Comparison of ENCODE assay signal across 22 mouse cellular contexts in the genomic region with DNA sequence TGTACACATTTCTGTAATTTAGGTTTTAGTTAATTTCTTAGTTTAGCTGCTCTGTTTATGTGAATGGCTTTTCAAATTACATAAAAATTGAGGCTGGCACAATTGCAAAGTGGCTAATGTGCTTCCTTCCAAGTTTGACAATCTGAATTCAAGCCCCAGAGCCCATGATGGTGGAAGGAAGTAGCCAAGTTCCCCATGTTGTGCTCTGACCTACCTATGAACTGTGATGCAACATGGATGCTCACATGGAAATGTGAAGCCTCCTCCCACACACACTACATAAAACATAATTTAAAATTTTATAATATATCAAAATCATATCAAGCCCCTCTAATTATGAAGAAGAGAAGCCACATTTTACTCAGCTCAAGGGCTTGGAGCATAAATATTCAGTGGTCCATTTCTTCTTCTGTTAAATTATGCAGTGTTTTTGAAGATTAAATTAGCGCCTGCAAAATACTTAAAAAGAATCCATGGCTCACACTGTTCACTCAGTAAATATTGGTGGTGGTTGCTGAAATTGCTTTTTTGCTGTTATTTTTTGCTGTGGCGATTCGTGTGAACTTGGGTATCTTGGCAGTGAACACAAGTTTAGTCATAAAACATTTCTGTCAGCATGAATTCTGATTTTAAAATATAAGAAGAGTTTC.
DNase-seq lines count a peak whose midpoint lies in the region; ATAC-seq lines count a peak whose summit lies in the region.
"Had no signal": no experiment of that assay in that cellular context is flagged by ENCODE, and none has a peak within 500 bp of the region (broad histone marks: within the 10 kb centered on the region; RNA-seq: fewer than 3 reads in every experiment).

No protein-coding gene starts in this region.

- no peak for DNase-seq in frontal cortex, postnatal 25 days (ENCODE audit: low spot score in 2 of 2)
- DNase-seq in midbrain, embryonic 11.5 days (ENCODE audit: low spot score, missing footprints) = no peak
- peak; percentile 39 for DNase-seq in telencephalon, adult 2 months (ENCODE audit: low read depth, low spot score)
- no peak for DNase-seq in ovary, postnatal 36 days (ENCODE audit: low spot score)
- DNase-seq: adrenal gland, postnatal 25 days; cerebellum, adult 2 months; gastrocnemius, postnatal 14 days; heart, adult 18-20 months; heart, postnatal 36 days; lung, postnatal 14 days; spleen, adult 18-20 months; thymus, postnatal 4 days had no signal

- no peaks in the 10 kb centered on the region for H3K27me3 ChIP-seq in midbrain, embryonic 16.5 days (ENCODE audit: control insufficient read depth, insufficient read depth, low read depth, low read length)
- H3K27me3 ChIP-seq in midbrain, embryonic 11.5 days (ENCODE audit: control insufficient read depth, insufficient read depth, low read length) = no peaks in the 10 kb centered on the region
- H3K27me3 ChIP-seq in forebrain, embryonic 12.5 days = no peaks in the 10 kb centered on the region
- H3K27me3 ChIP-seq in kidney, embryonic 15.5 days = no peaks in the 10 kb centered on the region
- H3K27me3 ChIP-seq: heart, embryonic 13.5 days; intestine, embryonic 15.5 days; limb, embryonic 15.5 days; neural tube, embryonic 13.5 days had no signal

- H3K9me3 ChIP-seq in midbrain, embryonic 16.5 days (replicated peaks; ENCODE audit: control insufficient read depth, low read length, poor library complexity, severe bottlenecking) = no peaks in the 10 kb centered on the region
- no peaks in the 10 kb centered on the region for H3K9me3 ChIP-seq in midbrain, embryonic 11.5 days (ENCODE audit: control insufficient read depth, low read length)
- H3K9me3 ChIP-seq in forebrain, embryonic 12.5 days = no peaks in the 10 kb centered on the region
- H3K9me3 ChIP-seq in kidney, embryonic 15.5 days (replicated peaks) = no peaks in the 10 kb centered on the region
- H3K9me3 ChIP-seq: heart, embryonic 13.5 days; intestine, embryonic 15.5 days; limb, embryonic 15.5 days; neural tube, embryonic 13.5 days had no signal

- WGBS in midbrain, embryonic 16.5 days = 50% methylated on average over 3 of the region's 3 CpGs
- WGBS in midbrain, embryonic 11.5 days = 80% methylated on average over 3 of the region's 3 CpGs
- WGBS in forebrain, embryonic 12.5 days = 60% methylated on average over 3 of the region's 3 CpGs
- 72% methylated on average over 3 of the region's 3 CpGs for WGBS in kidney, embryonic 15.5 days

- no peaks in the 10 kb centered on the region for H3K36me3 ChIP-seq in midbrain, embryonic 16.5 days (ENCODE audit: control insufficient read depth, insufficient read depth, low read length)
- H3K36me3 ChIP-seq in midbrain, embryonic 11.5 days (ENCODE audit: control insufficient read depth, insufficient read depth, low read length) = no peaks in the 10 kb centered on the region
- no peaks in the 10 kb centered on the region for H3K36me3 ChIP-seq in forebrain, embryonic 12.5 days (replicated peaks)
- H3K36me3 ChIP-seq in kidney, embryonic 15.5 days = no peaks in the 10 kb centered on the region
- H3K36me3 ChIP-seq: G1E; heart, embryonic 13.5 days; intestine, embryonic 15.5 days; limb, embryonic 15.5 days; neural tube, embryonic 13.5 days had no signal

- H3K4me1 ChIP-seq in midbrain, embryonic 16.5 days (ENCODE audit: control insufficient read depth, insufficient read depth, low read length) = no peaks in the 10 kb centered on the region
- no peaks in the 10 kb centered on the region for H3K4me1 ChIP-seq in midbrain, embryonic 11.5 days (ENCODE audit: control insufficient read depth, insufficient read depth, low read length)
- peaks cover 9% of the 10 kb centered on the region; the same call in 1 of the 2 replicates for H3K4me1 ChIP-seq in forebrain, embryonic 12.5 days
- no peaks in the 10 kb centered on the region for H3K4me1 ChIP-seq in kidney, embryonic 15.5 days
- H3K4me1 ChIP-seq: heart, embryonic 13.5 days; intestine, embryonic 15.5 days; limb, embryonic 15.5 days; neural tube, embryonic 13.5 days had no signal

- H3K27ac ChIP-seq in midbrain, embryonic 16.5 days (ENCODE audit: low read length) = no peak overlapping the region
- H3K27ac ChIP-seq in midbrain, embryonic 11.5 days (ENCODE audit: low read depth, low read length) = no peak overlapping the region
- 0 out of 2 replicates have a peak overlapping the region, but pooled peaks have one; percentile 63 for H3K27ac ChIP-seq in forebrain, embryonic 12.5 days
- no peak overlapping the region for H3K27ac ChIP-seq in kidney, embryonic 15.5 days
- H3K27ac ChIP-seq: heart, embryonic 13.5 days; hindbrain, embryonic 14.5 days; intestine, embryonic 15.5 days; limb, embryonic 15.5 days; neural tube, embryonic 13.5 days had no signal

- H3K4me2 ChIP-seq in midbrain, embryonic 16.5 days (ENCODE audit: low read length) = no peak overlapping the region
- H3K4me2 ChIP-seq in midbrain, embryonic 11.5 days = no peak overlapping the region
- H3K4me2 ChIP-seq in forebrain, embryonic 12.5 days = no peak overlapping the region
- no peak overlapping the region for H3K4me2 ChIP-seq in kidney, embryonic 15.5 days
- H3K4me2 ChIP-seq: heart, embryonic 13.5 days; hindbrain, embryonic 14.5 days; intestine, embryonic 15.5 days; limb, embryonic 15.5 days; neural tube, embryonic 13.5 days had no signal

- no peak overlapping the region for H3K9ac ChIP-seq in midbrain, embryonic 16.5 days (ENCODE audit: low read depth, low read length)
- no peak overlapping the region for H3K9ac ChIP-seq in midbrain, embryonic 11.5 days (ENCODE audit: low read length)
- H3K9ac ChIP-seq in forebrain, embryonic 12.5 days = no peak overlapping the region
- no peak overlapping the region for H3K9ac ChIP-seq in kidney, embryonic 15.5 days
- H3K9ac ChIP-seq: heart, embryonic 13.5 days; hindbrain, embryonic 14.5 days; intestine, embryonic 15.5 days; limb, embryonic 15.5 days; neural tube, embryonic 13.5 days had no signal

- no peak overlapping the region for H3K4me3 ChIP-seq in midbrain, embryonic 16.5 days (ENCODE audit: low read depth, low read length)
- no peak overlapping the region for H3K4me3 ChIP-seq in midbrain, embryonic 11.5 days (ENCODE audit: low read depth, low read length)
- H3K4me3 ChIP-seq in forebrain, embryonic 12.5 days (replicated peaks) = no peak overlapping the region
- no peak overlapping the region for H3K4me3 ChIP-seq in kidney, embryonic 15.5 days (replicated peaks)
- H3K4me3 ChIP-seq: heart, embryonic 13.5 days; intestine, embryonic 15.5 days; limb, embryonic 15.5 days; neural tube, embryonic 13.5 days had no signal

- ATAC-seq in frontal cortex, adult (ENCODE audit: low TSS enrichment) = peak; percentile 82
- ATAC-seq in midbrain, embryonic 16.5 days = peak; percentile 51; the same call in 1 of the 2 replicates
- no peak for ATAC-seq in midbrain, embryonic 11.5 days (ENCODE audit: low FRiP score)
- peak; percentile 63; the same call in 1 of the 2 replicates for ATAC-seq in forebrain, embryonic 12.5 days (ENCODE audit: low FRiP score)
- no peak for ATAC-seq in kidney, embryonic 15.5 days (replicated peaks; ENCODE audit: low FRiP score)
- ATAC-seq: intestine, embryonic 15.5 days had no signal

Comparison
In these comparisons a context has a peak if more than half of its experiments do, and no peak if none do; other contexts are left out.
1. ATAC-seq: peak in frontal cortex, adult (single experiment), midbrain, embryonic 16.5 days (single experiment) and forebrain, embryonic 12.5 days (single experiment); none in midbrain, embryonic 11.5 days (single experiment) and kidney, embryonic 15.5 days (single experiment).